Mouse (Mus musculus): ENCODE results near the gene Gm17651.

- TF ChIP-seq POLR2A (IDR thresholded peaks at IDR 0.05; ENCODE audit: extremely low read depth, insufficient read depth, low read length) (no peak), CTCF (IDR thresholded peaks at IDR 0.05; ENCODE audit: extremely low read depth, insufficient read depth, low read length) (no peak)
Measured at GRCm38 (mm10) chr3:97678416-97678815, 3.9 kb upstream of the Gm17651 start.

All from cortical plate, adult 2 months (tissue).